Comparison of ENCODE assay signal across 8 mouse cellular contexts in genomic region chr3:63898581-63899308, GRCm38 (mm10). TPM values are rescaled to one million over a fixed set of nuclear protein-coding genes. Genes with fewer than 3 reads are reported as not detected.
DNase-seq lines count a peak whose midpoint lies in the region; ATAC-seq and TF ChIP-seq lines count a peak whose summit lies in the region.

No protein-coding gene starts in this region.

- H3K4me1 ChIP-seq in ES-E14 (ENCODE audit: control insufficient read depth in 2 of 2, insufficient read depth in 2 of 2, low read length in 2 of 2, poor library complexity in 1 of 2): no peaks in the 10 kb centered on the region
- H3K4me1 ChIP-seq in lung, adult 2 months (ENCODE audit: control insufficient read depth, insufficient read depth, low read length): no peaks in the 10 kb centered on the region; the same call in 1 of the 2 replicates
- H3K4me1 ChIP-seq in olfactory bulb, adult 2 months (ENCODE audit: control insufficient read depth, insufficient read depth, low read length): peaks cover 4% of the 10 kb centered on the region; the same call in 1 of the 2 replicates

- no peaks in the 10 kb centered on the region for H3K36me3 ChIP-seq in ES-E14 (ENCODE audit: control insufficient read depth, insufficient read depth, low read length, poor library complexity, severe bottlenecking)

- in situ Hi-C loops in ES-E14 (cut with MboI; ENCODE audit: low sequenced_read_pairs in 2 of 2, unreplicated experiment in 2 of 2): no loop called here

- peak; percentile 63 to 73 for ATAC-seq in hematopoietic stem cell, adult 5-6 weeks (replicated peaks in 1 of 2; ENCODE audit: insufficient read depth in 1 of 2, low FRiP score in 2 of 2, low TSS enrichment in 1 of 2, low read depth in 1 of 2, poor library complexity in 2 of 2, severe bottlenecking in 2 of 2)

- peak; percentile 74 for DNase-seq in ES-E14 (ENCODE audit: low read depth, low spot score)
- peak; percentile 69 to 79 for DNase-seq in cerebellum, adult 18-20 months
- peak; percentile 80 for DNase-seq in forelimb bud, embryonic 11.5 days (ENCODE audit: low read depth, low spot score)
- DNase-seq in layer of hippocampus, adult 8-10 months (ENCODE audit: low spot score in 2 of 2): peak; percentile 77 to 85
- peak; percentile 57 for DNase-seq in lung, adult 2 months
- DNase-seq in thymus, postnatal 10 days (ENCODE audit: low spot score in 2 of 2): peak; percentile 11 to 35

- H3K9me3 ChIP-seq in ES-E14 (ENCODE audit: control insufficient read depth, insufficient read depth, low read depth, low read length): no peaks in the 10 kb centered on the region

- no peak for TF ChIP-seq CTCF in lung, adult 2 months (IDR thresholded peaks at IDR 0.05; ENCODE audit: insufficient read depth, low read length)
- no peak for TF ChIP-seq CTCF in olfactory bulb, adult 2 months (IDR thresholded peaks at IDR 0.05; ENCODE audit: insufficient read depth, low read depth, low read length)

- WGBS in lung, adult 2 months: under 1% methylated on average over 41 of the region's 41 CpGs
- under 1% methylated on average over 41 of the region's 41 CpGs for WGBS in olfactory bulb, adult 2 months

- peak overlapping the region; percentile 80 for H3K9ac ChIP-seq in ES-E14 (ENCODE audit: insufficient read depth, low read depth, low read length, poor library complexity, severe bottlenecking)

- peak overlapping the region; percentile 70 to 77 for H3K4me3 ChIP-seq in ES-E14 (ENCODE audit: insufficient read depth in 1 of 2, low read depth in 1 of 2, low read length in 2 of 2, poor library complexity in 1 of 2, severe bottlenecking in 1 of 2)
- H3K4me3 ChIP-seq in lung, adult 2 months (replicated peaks; ENCODE audit: extremely low read depth, low read depth, low read length): peak overlapping the region; percentile 48
- H3K4me3 ChIP-seq in olfactory bulb, adult 2 months (ENCODE audit: insufficient read depth, low read depth, low read length): peak overlapping the region; percentile 71

- TF ChIP-seq POLR2A in lung, adult 2 months (IDR thresholded peaks at IDR 0.05; ENCODE audit: borderline replicate concordance, extremely low read depth, low read depth, low read length): no peak
- TF ChIP-seq POLR2A in olfactory bulb, adult 2 months (IDR thresholded peaks at IDR 0.05; ENCODE audit: insufficient read depth, low read depth, low read length): no peak

- no peak overlapping the region for H3K27ac ChIP-seq in ES-E14 (ENCODE audit: insufficient read depth, low read depth, low read length, poor library complexity, severe bottlenecking)
- H3K27ac ChIP-seq in olfactory bulb, adult 2 months (ENCODE audit: insufficient read depth, low read depth, low read length): no peak overlapping the region

TF ChIP-seq in ES-E14, 5 proteins besides CTCF, POLR2A, EP300 and RAD21:
- TF ChIP-seq MAFK (IDR thresholded peaks at IDR 0.05; ENCODE audit: insufficient read depth, low read depth, low read length) (no peak), ZC3H11A (IDR thresholded peaks at IDR 0.05; ENCODE audit: borderline replicate concordance, low read depth, low read length) (no peak), ZNF384 (IDR thresholded peaks at IDR 0.05; ENCODE audit: low read depth, low read length) (no peak), CHD2 (IDR thresholded peaks at IDR 0.05; ENCODE audit: low read depth, low read length) (no peak), HCFC1 (IDR thresholded peaks at IDR 0.05; ENCODE audit: borderline replicate concordance, insufficient read depth, low read length) (no peak)
TF ChIP-seq in ES-E14: peak in this region for 0.

RNA-seq across cellular contexts. Expression of gene Plch1, which starts 0.5 kb away (rescaled TPM):
- 3.9 and 6.0 TPM in 2 replicates for total RNA-seq in ES-E14 (2012; rRNA removed)
- 0.10 and 0.38 TPM in 2 replicates for total RNA-seq in hematopoietic stem cell, adult 5-6 weeks (2017)
- 1 to 10 TPM; 5.5 to 8.3 (median 7.0) TPM for total RNA-seq in layer of hippocampus, adult 8-10 months (2022)
- 0.83 and 1.2 TPM in 2 replicates for polyA plus RNA-seq in lung, adult 2 months (2012; rRNA removed)
- not detected in 2 replicates for polyA plus RNA-seq in olfactory bulb, adult 2 months (2012; ENCODE audit: insufficient read depth, insufficient read length, low replicate concordance, missing spikeins)

RNA-seq across cellular contexts. Expression of gene E130311K13Rik, which starts 30.5 kb away (rescaled TPM):
- 3.3 and 3.4 TPM in 2 replicates for total RNA-seq in ES-E14 (2012; rRNA removed)
- total RNA-seq in hematopoietic stem cell, adult 5-6 weeks (2017): 15.4 and 15.6 TPM in 2 replicates
- total RNA-seq in layer of hippocampus, adult 8-10 months (2022): 10 to 100 TPM; 13.1 to 14.4 (median 13.5) TPM
- polyA plus RNA-seq in lung, adult 2 months (2012; rRNA removed): 2.5 and 3.4 TPM in 2 replicates
- not detected in 2 replicates for polyA plus RNA-seq in olfactory bulb, adult 2 months (2012; ENCODE audit: insufficient read depth, insufficient read length, low replicate concordance, missing spikeins)

Comparison
In these comparisons a context has a peak if more than half of its experiments do, and no peak if none do; other contexts are left out.
1. DNase-seq: peak in every context shown above with its lines; median percentile 81 in layer of hippocampus, adult 8-10 months; 80 in forelimb bud, embryonic 11.5 days; 74 in ES-E14; 74 in cerebellum, adult 18-20 months; 57 in lung, adult 2 months; 23 in thymus, postnatal 10 days.